Mouse (Mus musculus) spleen, adult 2 months (tissue): Measurements from ENCODE around the gene Nup107. TPM values are rescaled to one million over a fixed set of nuclear protein-coding genes. Genes with fewer than 3 reads are reported as not detected.

Experiments
- DNase-seq, 2 experiments: peaks; one replicate each; pipeline versions ENCODE4 v3.0.0 to v3.0.0-alpha.2; 2012 to 2021; ENCODE audit warnings: low spot score in 2 of 2, low read depth in 1 of 2
- H3K27ac ChIP-seq: fragments of 200-500 bp; 2 replicates; pipeline ENCODE4 v1.5.1; 2012; ENCODE audit warnings: low read length, inconsistent platforms; ENCODE audit not compliant: insufficient read depth
- H3K27me3 ChIP-seq: fragments of 200-500 bp; 2 replicates; pipeline ENCODE4 v1.6.1; 2012; ENCODE audit warnings: mild to moderate bottlenecking, moderate library complexity, low read length, inconsistent platforms; ENCODE audit not compliant: control insufficient read depth, insufficient read depth
- H3K36me3 ChIP-seq: fragments of 200-500 bp; 2 replicates; pipeline ENCODE4 v1.6.1; 2012; ENCODE audit warnings: mild to moderate bottlenecking, low read length, inconsistent platforms; ENCODE audit not compliant: control insufficient read depth, insufficient read depth
- H3K4me1 ChIP-seq: fragments of 200-500 bp; 2 replicates; pipeline ENCODE4 v1.6.1; 2011; ENCODE audit warnings: inconsistent platforms; ENCODE audit not compliant: control insufficient read depth, insufficient read depth, insufficient read length
- H3K4me3 ChIP-seq: fragments of 200-500 bp; 2 replicates; pipeline ENCODE4 v1.5.1; 2011; ENCODE audit warnings: mild to moderate bottlenecking, inconsistent platforms; ENCODE audit not compliant: insufficient read depth, insufficient read length; ENCODE audit errors: extremely low read depth
- CTCF ChIP-seq: fragments of 200-500 bp; IDR thresholded peaks from 2 replicates; pipeline ENCODE4 v1.5.1; 2011; ENCODE audit warnings: mild to moderate bottlenecking, inconsistent platforms; ENCODE audit not compliant: insufficient read depth, insufficient read length, insufficient replicate concordance; ENCODE audit errors: extremely low read depth
- POLR2A ChIP-seq: fragments of 200-500 bp; IDR thresholded peaks from 2 replicates; pipeline ENCODE4 v1.6.1; 2011; ENCODE audit warnings: low read depth, low read length, inconsistent platforms
- WGBS: fragments of 180-500 bp; shearing (Covaris S2); methylation state at CpG from one replicate; pipeline ENCODE4 v1.1.7; 2018; 5-methylcytosine and 5-hydroxymethylcytosine counted together
- polyA plus RNA-seq: library from polyadenylated mRNA; depleted of rRNA; stranded (reverse); fragments of >200 nt; gene quantifications from 2 replicates; pipeline ENCODE4 v1.2.3, GENCODE M21; 2012

Gene Nup107
- polyA plus RNA-seq, 1 experiment = 5.8 TPM

- Histone ChIP-seq H3K4me3 (peak overlapping the region; percentile 17; the same call in 1 of the 2 replicates), H3K4me1 (no peaks in the 10 kb centered on the region), H3K27me3 (no peaks in the 10 kb centered on the region), H3K36me3 (peaks cover 1% of the 10 kb centered on the region; the same call in 1 of the 2 replicates), H3K27ac (no peak overlapping the region)
- DNase-seq = peak in 1 of 2 experiments; percentile 55
- 31% methylated on average over 15 of the region's 15 CpGs for WGBS
- TF ChIP-seq CTCF = peak; percentile 53; the same call in 1 of the 2 replicates
- TF ChIP-seq POLR2A = no peak
Measured at GRCm38 (mm10) chr10:117731244-117732101, 61.0 kb downstream of the Nup107 start.

GRCm38 (mm10) chr10:117730637-117731203 is 61.8 kb downstream of the Nup107 start:
- Histone ChIP-seq H3K36me3 (no peaks in the 10 kb centered on the region), H3K27me3 (no peaks in the 10 kb centered on the region), H3K4me1 (no peaks in the 10 kb centered on the region), H3K4me3 (no peak overlapping the region), H3K27ac (no peak overlapping the region)
- TF ChIP-seq POLR2A = no peak
- 92% methylated on average over 12 of the region's 12 CpGs for WGBS
- no peak for DNase-seq

GRCm38 (mm10) chr10:117730140-117730539 is 62.4 kb downstream of the Nup107 start:
- H3K36me3 ChIP-seq = no peaks in the 10 kb centered on the region
- no peak overlapping the region for H3K27ac ChIP-seq
- no peak for TF ChIP-seq POLR2A
- no peak for TF ChIP-seq CTCF
- 96% methylated on average over 7 of the region's 7 CpGs for WGBS
- DNase-seq = no peak
- H3K4me3 ChIP-seq = no peak overlapping the region
- H3K27me3 ChIP-seq = no peaks in the 10 kb centered on the region
- H3K4me1 ChIP-seq = no peaks in the 10 kb centered on the region

GRCm38 (mm10) chr10:117729139-117729814 is 63.2 kb downstream of the Nup107 start:
- TF ChIP-seq CTCF (no peak), POLR2A (no peak)
- Histone ChIP-seq H3K4me1 (no peaks in the 10 kb centered on the region), H3K27ac (no peak overlapping the region), H3K36me3 (no peaks in the 10 kb centered on the region), H3K4me3 (no peak overlapping the region), H3K27me3 (no peaks in the 10 kb centered on the region)
- no peak for DNase-seq
- WGBS = 89% methylated on average over 11 of the region's 11 CpGs

GRCm38 (mm10) chr10:117728574-117728973 is 63.9 kb downstream of the Nup107 start:
- DNase-seq = no peak
- WGBS = 79% methylated on average over 5 of the region's 5 CpGs
- no peak for TF ChIP-seq POLR2A
- TF ChIP-seq CTCF = no peak
- Histone ChIP-seq H3K4me3 (no peak overlapping the region), H3K27ac (no peak overlapping the region), H3K36me3 (no peaks in the 10 kb centered on the region), H3K4me1 (no peaks in the 10 kb centered on the region), H3K27me3 (no peaks in the 10 kb centered on the region)

- no peaks in the 10 kb centered on the region for H3K27me3 ChIP-seq
- H3K4me3 ChIP-seq = no peak overlapping the region
- no peaks in the 10 kb centered on the region for H3K4me1 ChIP-seq
- no peak for DNase-seq
- no peak overlapping the region for H3K27ac ChIP-seq
- 92% methylated on average over 9 of the region's 9 CpGs for WGBS
- TF ChIP-seq CTCF (no peak), POLR2A (no peak)
- no peaks in the 10 kb centered on the region for H3K36me3 ChIP-seq
Measured at GRCm38 (mm10) chr10:117727518-117728110, 64.9 kb downstream of the Nup107 start.
